In genomic region chr1:36003592-36003991, GRCm38 (mm10) we compare ENCODE assay signal across 12 mouse cellular contexts.
DNase-seq lines count a peak whose midpoint lies in the region; ATAC-seq and TF ChIP-seq lines count a peak whose summit lies in the region.
"Had no signal": no experiment of that assay in that cellular context is flagged by ENCODE, and none has a peak within 500 bp of the region (broad histone marks: within the 10 kb centered on the region; RNA-seq: fewer than 3 reads in every experiment).

No protein-coding gene starts in this region.

- no peaks in the 10 kb centered on the region for H3K36me3 ChIP-seq in heart, embryonic 13.5 days
- H3K36me3 ChIP-seq in heart, adult 2 months (ENCODE audit: control insufficient read depth, insufficient read depth, low read length), result no peaks in the 10 kb centered on the region
- H3K36me3 ChIP-seq in hindbrain, embryonic 15.5 days, result no peaks in the 10 kb centered on the region
- no peaks in the 10 kb centered on the region for H3K36me3 ChIP-seq in neural tube, embryonic 11.5 days (ENCODE audit: control insufficient read depth, insufficient read depth, low read length)
- H3K36me3 ChIP-seq in liver, embryonic 12.5 days, result no peaks in the 10 kb centered on the region

- no peak overlapping the region for H3K4me3 ChIP-seq in heart, embryonic 13.5 days
- H3K4me3 ChIP-seq in heart, adult 2 months, result no peak overlapping the region
- no peak overlapping the region for H3K4me3 ChIP-seq in hindbrain, embryonic 15.5 days
- H3K4me3 ChIP-seq in neural tube, embryonic 11.5 days (ENCODE audit: low read depth, low read length), result no peak overlapping the region
- H3K4me3 ChIP-seq in liver, embryonic 12.5 days, result no peak overlapping the region

- no peak overlapping the region; the same call in 1 of the 2 replicates for H3K27ac ChIP-seq in heart, embryonic 13.5 days (replicated peaks)
- H3K27ac ChIP-seq in heart, adult 2 months, result no peak overlapping the region
- no peak overlapping the region for H3K27ac ChIP-seq in hindbrain, embryonic 15.5 days (replicated peaks)
- peak overlapping the region; percentile 45 for H3K27ac ChIP-seq in neural tube, embryonic 11.5 days (ENCODE audit: low read depth, low read length)
- no peak overlapping the region for H3K27ac ChIP-seq in liver, embryonic 12.5 days
- H3K27ac ChIP-seq: macrophage had no signal

- no peak for TF ChIP-seq CTCF in heart, adult 2 months (IDR thresholded peaks at IDR 0.05)

- H3K4me2 ChIP-seq in heart, embryonic 13.5 days, result no peak overlapping the region
- no peak overlapping the region for H3K4me2 ChIP-seq in hindbrain, embryonic 15.5 days
- no peak overlapping the region for H3K4me2 ChIP-seq in neural tube, embryonic 11.5 days (ENCODE audit: low read depth)
- no peak overlapping the region for H3K4me2 ChIP-seq in liver, embryonic 12.5 days

- intact Hi-C loops in heart, adult 2 months (cut with DNase I), result no loop called here

- DNase-seq in heart, adult 2 months, result no peak
- DNase-seq in embryo, embryonic 9.5 days (ENCODE audit: extremely low spot score), result peak; percentile 48
- DNase-seq in neural tube, embryonic 11.5 days (ENCODE audit: low spot score), result peak; percentile 69
- DNase-seq in cerebellum, postnatal 4 days (ENCODE audit: low spot score in 2 of 2), result no peak
- no peak for DNase-seq in cerebellum, postnatal 14 days
- DNase-seq: cerebellum, postnatal 10 days; heart, postnatal 10 days; thymus, postnatal 36 days had no signal

- no peak for TF ChIP-seq EP300 in heart, adult 2 months (IDR thresholded peaks at IDR 0.05; ENCODE audit: insufficient read depth, low read depth, low read length)

- ATAC-seq in heart, embryonic 13.5 days (ENCODE audit: extremely low read depth, insufficient number of reproducible peaks, low FRiP score, low TSS enrichment), result no peak
- 0 out of 2 replicates have a peak, but pooled peaks have one; percentile 23 for ATAC-seq in hindbrain, embryonic 15.5 days (ENCODE audit: low FRiP score, low read depth)
- peak; percentile 92 for ATAC-seq in neural tube, embryonic 11.5 days (ENCODE audit: insufficient read depth, low FRiP score, low TSS enrichment)
- no peak for ATAC-seq in liver, embryonic 12.5 days

- WGBS in heart, embryonic 13.5 days, result 41% methylated on average over 9 of the region's 9 CpGs
- 35% methylated on average over 9 of the region's 9 CpGs for WGBS in heart, adult 2 months
- WGBS in hindbrain, embryonic 15.5 days, result 14% methylated on average over 9 of the region's 9 CpGs
- WGBS in neural tube, embryonic 11.5 days, result 18% methylated on average over 9 of the region's 9 CpGs
- WGBS in liver, embryonic 12.5 days (ENCODE audit: insufficient replicate concordance), result 41% methylated on average over 9 of the region's 9 CpGs

- H3K27me3 ChIP-seq in heart, embryonic 13.5 days (replicated peaks), result no peaks in the 10 kb centered on the region
- H3K27me3 ChIP-seq in heart, adult 2 months (ENCODE audit: control insufficient read depth, insufficient read depth, low read length), result no peaks in the 10 kb centered on the region
- no peaks in the 10 kb centered on the region for H3K27me3 ChIP-seq in hindbrain, embryonic 15.5 days
- no peaks in the 10 kb centered on the region for H3K27me3 ChIP-seq in neural tube, embryonic 11.5 days (ENCODE audit: control insufficient read depth, insufficient read depth, low read length)
- no peaks in the 10 kb centered on the region for H3K27me3 ChIP-seq in liver, embryonic 12.5 days (replicated peaks)

- H3K9me3 ChIP-seq in heart, embryonic 13.5 days, result no peaks in the 10 kb centered on the region
- no peaks in the 10 kb centered on the region for H3K9me3 ChIP-seq in hindbrain, embryonic 15.5 days
- H3K9me3 ChIP-seq in neural tube, embryonic 11.5 days (ENCODE audit: control insufficient read depth, low read length), result no peaks in the 10 kb centered on the region
- no peaks in the 10 kb centered on the region for H3K9me3 ChIP-seq in liver, embryonic 12.5 days (replicated peaks)

- H3K9ac ChIP-seq in heart, embryonic 13.5 days, result 0 out of 2 replicates have a peak overlapping the region, but pooled peaks have one; percentile 19
- H3K9ac ChIP-seq in heart, adult 2 months (ENCODE audit: low read depth, low read length), result no peak overlapping the region
- no peak overlapping the region for H3K9ac ChIP-seq in hindbrain, embryonic 15.5 days
- H3K9ac ChIP-seq in neural tube, embryonic 11.5 days (ENCODE audit: low read length), result 0 out of 2 replicates have a peak overlapping the region, but pooled peaks have one; percentile 3
- H3K9ac ChIP-seq in liver, embryonic 12.5 days, result no peak overlapping the region

- TF ChIP-seq POLR2A in heart, adult 2 months (IDR thresholded peaks at IDR 0.05; ENCODE audit: insufficient read depth, low read depth, low read length), result no peak

- no peaks in the 10 kb centered on the region for H3K4me1 ChIP-seq in heart, embryonic 13.5 days
- no peaks in the 10 kb centered on the region; the same call in 1 of the 2 replicates for H3K4me1 ChIP-seq in heart, adult 2 months (ENCODE audit: control insufficient read depth, insufficient read depth, low read length)
- 0 out of 2 replicates have a peak, but pooled peaks cover 8% of the 10 kb centered on the region for H3K4me1 ChIP-seq in hindbrain, embryonic 15.5 days (replicated peaks)
- peaks cover 12% of the 10 kb centered on the region for H3K4me1 ChIP-seq in neural tube, embryonic 11.5 days (ENCODE audit: control insufficient read depth, insufficient read depth, low read length)
- no peaks in the 10 kb centered on the region for H3K4me1 ChIP-seq in liver, embryonic 12.5 days

- no peaks in the 10 kb centered on the region for H3K79me2 ChIP-seq in heart, adult 2 months (replicated peaks; ENCODE audit: control insufficient read depth, insufficient read depth, low read length)

Comparison
In these comparisons a context has a peak if more than half of its experiments do, and no peak if none do; other contexts are left out.
1. H3K9ac ChIP-seq: peak in heart, embryonic 13.5 days (single experiment) and neural tube, embryonic 11.5 days (single experiment); none in heart, adult 2 months (single experiment), hindbrain, embryonic 15.5 days (single experiment) and liver, embryonic 12.5 days (single experiment).
2. ATAC-seq: peak in hindbrain, embryonic 15.5 days (single experiment) and neural tube, embryonic 11.5 days (single experiment); none in heart, embryonic 13.5 days (single experiment) and liver, embryonic 12.5 days (single experiment).
3. DNase-seq: peak in embryo, embryonic 9.5 days (single experiment) and neural tube, embryonic 11.5 days (single experiment); none in heart, adult 2 months (0 of 2), cerebellum, postnatal 4 days (0 of 2) and cerebellum, postnatal 14 days (0 of 2).